Mouse (Mus musculus) left cerebral cortex, adult 9 months (tissue): Measurements from ENCODE around the gene Nmur2.

ENCODE experiments used
- DNase-seq, 2 experiments: peaks; one replicate each; pipeline ENCODE4 v3.0.0; 2022; ENCODE audit warnings: low spot score in 2 of 2

The Nmur2 gene

GRCm38 (mm10) chr11:56040917-56041316 lies at the start of gene Nmur2:
Gene Nmur2, minus strand, starts transcription at chr11:56041010.
- DNase-seq = no peak

- DNase-seq = no peak
These were observed 48.4 kb upstream of the Nmur2 start for GRCm38 (mm10) chr11:56089127-56089689.

GRCm38 (mm10) chr11:56072131-56072530 lies 31.3 kb upstream of the Nmur2 start:
- DNase-seq = peak in 1 of 2 experiments; percentile 56

GRCm38 (mm10) chr11:56069658-56070057 lies 28.8 kb upstream of the Nmur2 start:
- DNase-seq = no peak

- DNase-seq = no peak
These were observed 24.3 kb upstream of the Nmur2 start for GRCm38 (mm10) chr11:56065147-56065546.

GRCm38 (mm10) chr11:56064575-56064974 lies 23.8 kb upstream of the Nmur2 start:
- DNase-seq = no peak

- no peak for DNase-seq
These were observed 18.4 kb upstream of the Nmur2 start for GRCm38 (mm10) chr11:56059236-56059635.

- no peak for DNase-seq
These were observed 13.6 kb upstream of the Nmur2 start for GRCm38 (mm10) chr11:56054439-56054838.

- DNase-seq = no peak
These were observed 14.0 kb downstream of the Nmur2 start for GRCm38 (mm10) chr11:56026854-56027253.

GRCm38 (mm10) chr11:56025746-56026570 lies 14.9 kb downstream of the Nmur2 start:
- DNase-seq = peak in 1 of 2 experiments; percentile 48

GRCm38 (mm10) chr11:56013510-56014057 lies 27.2 kb downstream of the Nmur2 start:
- DNase-seq = peak in 1 of 2 experiments; percentile 28

- DNase-seq = no peak
These were observed 28.4 kb downstream of the Nmur2 start for GRCm38 (mm10) chr11:56012396-56012795.

GRCm38 (mm10) chr11:56008277-56008676 lies 32.5 kb downstream of the Nmur2 start:
- no peak for DNase-seq

- DNase-seq = no peak
These were observed 48.0 kb downstream of the Nmur2 start for GRCm38 (mm10) chr11:55992799-55993198.

- no peak for DNase-seq
These were observed 48.7 kb downstream of the Nmur2 start for GRCm38 (mm10) chr11:55992148-55992547.

- DNase-seq = peak in 1 of 2 experiments; percentile 37
These were observed 49.2 kb downstream of the Nmur2 start for GRCm38 (mm10) chr11:55991505-55992066.

- no peak for DNase-seq
These were observed 56.2 kb downstream of the Nmur2 start for GRCm38 (mm10) chr11:55984643-55985042.

- DNase-seq = peak in 1 of 2 experiments; percentile 9
These were observed 59.2 kb downstream of the Nmur2 start for GRCm38 (mm10) chr11:55981656-55982055.

- DNase-seq = no peak
These were observed 62.7 kb downstream of the Nmur2 start for GRCm38 (mm10) chr11:55978146-55978545.
